Comparison of ENCODE assay signal across 27 mouse cellular contexts in genomic region chr5:33955868-33956267, GRCm38 (mm10). TPM values are rescaled to one million over a fixed set of nuclear protein-coding genes. Genes with fewer than 3 reads are reported as not detected.
DNase-seq lines count a peak whose midpoint lies in the region; ATAC-seq and TF ChIP-seq lines count a peak whose summit lies in the region.
"Had no signal": no experiment of that assay in that cellular context is flagged by ENCODE, and none has a peak within 500 bp of the region (broad histone marks: within the 10 kb centered on the region; RNA-seq: fewer than 3 reads in every experiment).

No protein-coding gene starts in this region.

- no peaks in the 10 kb centered on the region for H3K27me3 ChIP-seq in kidney, postnatal 0 days (ENCODE audit: insufficient read depth, low read length)
- H3K27me3 ChIP-seq: embryonic facial prominence, embryonic 13.5 days; heart, embryonic 13.5 days; midbrain, embryonic 15.5 days; neural tube, embryonic 13.5 days had no signal

- TF ChIP-seq CTCF in kidney, postnatal 0 days (IDR thresholded peaks at IDR 0.05; ENCODE audit: low read depth): no peak

- peak; percentile 52; the same call in 1 of the 2 replicates for ATAC-seq in kidney, postnatal 0 days (replicated peaks; ENCODE audit: low FRiP score, low read depth)
- ATAC-seq: activated CD4-positive, CD25-positive, alpha-beta regulatory T cell, adult 4 months; forebrain, embryonic 16.5 days; midbrain, embryonic 15.5 days had no signal

- 0 out of 2 replicates have a peak, but pooled peaks cover 5% of the 10 kb centered on the region for H3K9me3 ChIP-seq in kidney, postnatal 0 days (replicated peaks; ENCODE audit: low read length)

- no peak overlapping the region for H3K27ac ChIP-seq in kidney, postnatal 0 days
- H3K27ac ChIP-seq: embryonic facial prominence, embryonic 13.5 days; heart, embryonic 13.5 days; midbrain, embryonic 15.5 days; neural tube, embryonic 13.5 days had no signal

- no peak overlapping the region for H3K9ac ChIP-seq in kidney, postnatal 0 days (ENCODE audit: low read depth, low read length)
- H3K9ac ChIP-seq: embryonic facial prominence, embryonic 13.5 days; heart, embryonic 13.5 days; midbrain, embryonic 15.5 days; neural tube, embryonic 13.5 days had no signal

- H3K36me3 ChIP-seq in kidney, postnatal 0 days (ENCODE audit: insufficient read depth, low read length): no peaks in the 10 kb centered on the region
- H3K36me3 ChIP-seq: embryonic facial prominence, embryonic 13.5 days; heart, embryonic 13.5 days; midbrain, embryonic 15.5 days; neural tube, embryonic 13.5 days had no signal

- H3K4me3 ChIP-seq in kidney, postnatal 0 days (replicated peaks; ENCODE audit: low read depth, low read length): no peak overlapping the region
- H3K4me3 ChIP-seq: embryonic facial prominence, embryonic 13.5 days; heart, embryonic 13.5 days; megakaryocyte, embryonic 14.5 days; midbrain, embryonic 15.5 days; neural tube, embryonic 13.5 days had no signal

- no peaks in the 10 kb centered on the region for H3K4me1 ChIP-seq in kidney, postnatal 0 days (replicated peaks; ENCODE audit: insufficient read depth, low read length)
- H3K4me1 ChIP-seq: embryonic facial prominence, embryonic 13.5 days; heart, embryonic 13.5 days; megakaryocyte, embryonic 14.5 days; midbrain, embryonic 15.5 days; neural tube, embryonic 13.5 days had no signal

- 59% methylated on average over 4 of the region's 4 CpGs for WGBS in kidney, postnatal 0 days

- peak; percentile 85 to 88 for DNase-seq in adrenal gland, adult (ENCODE audit: inconsistent age in 2 of 2, low spot score in 1 of 2)
- no peak for DNase-seq in adrenal gland, postnatal 25 days
- DNase-seq in kidney, postnatal 0 days (ENCODE audit: low spot score): peak; percentile 30
- no peak for DNase-seq in kidney, adult 9 months
- peak; percentile 18 for DNase-seq in brain, adult 2 months (ENCODE audit: low read depth, low spot score)
- no peak for DNase-seq in thymus, adult 18-20 months
- DNase-seq in liver: no peak
- DNase-seq in heart, adult 8-10 months (ENCODE audit: low spot score): no peak
- DNase-seq: cerebellum, adult 9-10 months; gastrocnemius, postnatal 25 days; heart, adult 18-20 months; heart, postnatal 14 days; kidney, adult 11 months; kidney, postnatal 14 days; lung, adult 18-20 months; lung, postnatal 14 days; retina, postnatal 1 day; right cerebral cortex, postnatal 25 days; spleen, adult 18-20 months had no signal

- no peak overlapping the region for H3K4me2 ChIP-seq in kidney, postnatal 0 days (ENCODE audit: low read length)
- H3K4me2 ChIP-seq: embryonic facial prominence, embryonic 13.5 days; heart, embryonic 13.5 days; liver, embryonic 11.5 days; midbrain, embryonic 15.5 days; neural tube, embryonic 13.5 days had no signal

RNA-seq across cellular contexts. Expression of gene Nelfa, which starts 19.7 kb away (rescaled TPM):
- 18.7 and 23.8 TPM in 2 replicates for total RNA-seq in adrenal gland, postnatal 25 days (2021)
- polyA plus RNA-seq in kidney, postnatal 0 days (2015; fragmentation: Nextera tagmentation; extraction: Ambion mirVana): 41.0 and 42.8 TPM in 2 replicates
- 10 to 100 TPM in 3 of 4 experiments, 1 to 10 TPM in 1; 8.5 to 11.4 (median 10.3) TPM for total RNA-seq in heart, adult 8-10 months (2022)

RNA-seq across cellular contexts. Expression of gene Gm1673, which starts 27.4 kb away (rescaled TPM):
- 7.8 and 21.8 TPM in 2 replicates for total RNA-seq in adrenal gland, postnatal 25 days (2021)
- 85.9 and 90.0 TPM in 2 replicates for polyA plus RNA-seq in kidney, postnatal 0 days (2015; fragmentation: Nextera tagmentation; extraction: Ambion mirVana)
- total RNA-seq in heart, adult 8-10 months (2022): 1 to 10 TPM; 3.3 to 6.5 (median 3.9) TPM
- total RNA-seq: gastrocnemius, postnatal 25 days had no signal
- polyA plus RNA-seq: activated CD4-positive, CD25-positive, alpha-beta regulatory T cell, adult 4 months had no signal

RNA-seq across cellular contexts. Expression of gene Nat8l, which starts 39.9 kb away (rescaled TPM):
- 13.2 and 14.1 TPM in 2 replicates for total RNA-seq in adrenal gland, postnatal 25 days (2021)
- polyA plus RNA-seq in kidney, postnatal 0 days (2015; fragmentation: Nextera tagmentation; extraction: Ambion mirVana): 0.17 and 0.25 TPM in 2 replicates
- 1 to 10 TPM; 1.3 to 1.9 (median 1.6) TPM for total RNA-seq in heart, adult 8-10 months (2022)
- polyA plus RNA-seq: activated CD4-positive, CD25-positive, alpha-beta regulatory T cell, adult 4 months had no signal

Comparison
In these comparisons a context has a peak if more than half of its experiments do, and no peak if none do; other contexts are left out.
1. DNase-seq: peak in adrenal gland, adult (2 of 2), kidney, postnatal 0 days (single experiment) and brain, adult 2 months (single experiment); none in adrenal gland, postnatal 25 days (single experiment), kidney, adult 9 months (single experiment), thymus, adult 18-20 months (0 of 2), liver (single experiment) and heart, adult 8-10 months (single experiment).